Mouse (Mus musculus) testis, adult 2 months (tissue): ENCODE measurements around the gene Hsf5.

Source experiments
- CTCF ChIP-seq: fragments of 200-500 bp; IDR thresholded peaks from 2 replicates; pipeline ENCODE4 v1.5.1; 2012; ENCODE audit warnings: low read depth, mild to moderate bottlenecking, inconsistent platforms, low read length, moderate library complexity; ENCODE audit not compliant: control insufficient read depth, insufficient read depth, insufficient replicate concordance
- POLR2A ChIP-seq: fragments of 200-500 bp; IDR thresholded peaks from 2 replicates; pipeline ENCODE4 v1.6.1; 2012; ENCODE audit warnings: low read depth, mild to moderate bottlenecking, inconsistent platforms, low read length, moderate library complexity; ENCODE audit not compliant: control insufficient read depth

DNA sequence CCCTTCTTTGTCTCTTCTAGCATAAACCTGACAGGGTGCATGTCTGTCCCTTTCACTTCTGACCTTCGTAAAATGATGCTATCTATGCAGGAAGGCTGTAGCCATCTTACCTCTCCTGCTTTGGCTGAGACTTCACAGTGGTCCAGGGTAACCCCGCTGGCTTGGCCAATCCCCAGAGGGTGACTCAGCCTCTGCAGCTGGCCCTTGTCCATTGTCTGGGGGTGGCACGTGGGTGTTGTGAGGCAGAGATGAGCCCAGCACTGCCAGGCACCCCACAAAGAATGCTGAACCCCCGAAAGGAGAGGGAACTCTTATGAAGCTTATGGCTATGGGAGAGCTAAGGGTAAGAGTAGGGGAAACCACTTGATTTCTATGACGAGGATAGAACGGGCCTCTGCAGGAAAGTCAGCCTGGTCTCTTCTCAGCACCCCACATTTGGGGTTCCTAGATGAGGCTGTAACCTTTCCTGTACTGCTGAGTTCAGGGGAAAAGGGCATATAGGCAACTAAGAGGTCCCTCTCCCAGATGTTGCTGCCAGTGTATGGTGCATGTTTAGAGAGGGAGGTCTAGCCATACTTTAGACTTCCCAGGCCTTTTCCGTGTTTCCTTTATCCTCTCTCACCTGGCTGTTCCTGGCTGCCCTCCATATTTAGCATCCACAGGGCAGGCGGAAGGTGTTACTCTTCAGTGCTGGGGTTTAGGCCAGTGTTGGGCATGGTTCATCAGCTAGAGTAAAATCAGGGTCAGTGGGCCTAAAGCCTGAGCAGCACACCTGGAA lies 34.8 kb upstream of the Hsf5 start:
- TF ChIP-seq CTCF (no peak), POLR2A (no peak)
